25 mouse cellular contexts compared by ENCODE assay signal in genomic region chr6:32342272-32342671, GRCm38 (mm10).
DNase-seq lines count a peak whose midpoint lies in the region; ATAC-seq and TF ChIP-seq lines count a peak whose summit lies in the region.
"Had no signal": no experiment of that assay in that cellular context is flagged by ENCODE, and none has a peak within 500 bp of the region (broad histone marks: within the 10 kb centered on the region; RNA-seq: fewer than 3 reads in every experiment).

No protein-coding gene starts in this region.

- H3K4me3 ChIP-seq in heart, embryonic 11.5 days (ENCODE audit: low read depth, low read length): no peak overlapping the region
- no peak overlapping the region for H3K4me3 ChIP-seq in heart, embryonic 14.5 days (ENCODE audit: control insufficient read depth in 1 of 2, insufficient read depth in 1 of 2, low read depth in 1 of 2, low read length in 2 of 2)
- H3K4me3 ChIP-seq in heart, postnatal 0 days (ENCODE audit: low read depth, low read length): no peak overlapping the region
- no peak overlapping the region for H3K4me3 ChIP-seq in midbrain, embryonic 16.5 days (ENCODE audit: low read depth, low read length)
- no peak overlapping the region for H3K4me3 ChIP-seq in midbrain, postnatal 0 days (ENCODE audit: low read depth, low read length)
- H3K4me3 ChIP-seq: forebrain, embryonic 10.5 days; forebrain, embryonic 13.5 days had no signal

- H3K4me2 ChIP-seq in heart, embryonic 11.5 days: no peak overlapping the region
- no peak overlapping the region for H3K4me2 ChIP-seq in heart, embryonic 14.5 days (ENCODE audit: low read length)
- H3K4me2 ChIP-seq in heart, postnatal 0 days (ENCODE audit: low read depth, low read length): no peak overlapping the region
- H3K4me2 ChIP-seq in midbrain, embryonic 16.5 days (ENCODE audit: low read length): no peak overlapping the region
- no peak overlapping the region for H3K4me2 ChIP-seq in midbrain, postnatal 0 days (ENCODE audit: low read depth, low read length, poor library complexity, severe bottlenecking)
- H3K4me2 ChIP-seq: forebrain, embryonic 13.5 days; hindbrain, embryonic 14.5 days had no signal

- 53% methylated on average over 6 of the region's 6 CpGs for WGBS in heart, embryonic 11.5 days (ENCODE audit: insufficient replicate concordance)
- WGBS in heart, embryonic 14.5 days: 39% methylated on average over 6 of the region's 6 CpGs
- 38% methylated on average over 6 of the region's 6 CpGs for WGBS in heart, postnatal 0 days
- 81% methylated on average over 6 of the region's 6 CpGs for WGBS in midbrain, embryonic 16.5 days
- WGBS in midbrain, postnatal 0 days: 82% methylated on average over 6 of the region's 6 CpGs

- TF ChIP-seq EP300 in heart, postnatal 0 days (IDR thresholded peaks at IDR 0.05; ENCODE audit: low read depth): no peak

- no peaks in the 10 kb centered on the region for H3K36me3 ChIP-seq in heart, embryonic 11.5 days (ENCODE audit: control insufficient read depth, insufficient read depth, low read length)
- no peaks in the 10 kb centered on the region for H3K36me3 ChIP-seq in heart, embryonic 14.5 days (ENCODE audit: control insufficient read depth, insufficient read depth, low read length)
- no peaks in the 10 kb centered on the region for H3K36me3 ChIP-seq in heart, postnatal 0 days (replicated peaks; ENCODE audit: control insufficient read depth, insufficient read depth, low read length)
- no peaks in the 10 kb centered on the region for H3K36me3 ChIP-seq in midbrain, embryonic 16.5 days (ENCODE audit: control insufficient read depth, insufficient read depth, low read length)
- no peaks in the 10 kb centered on the region for H3K36me3 ChIP-seq in midbrain, postnatal 0 days (ENCODE audit: insufficient read depth, low read length)
- H3K36me3 ChIP-seq: forebrain, embryonic 10.5 days; G1E had no signal

- no peaks in the 10 kb centered on the region for H3K9me3 ChIP-seq in heart, embryonic 11.5 days (replicated peaks; ENCODE audit: control insufficient read depth, low read length)
- no peaks in the 10 kb centered on the region for H3K9me3 ChIP-seq in heart, embryonic 14.5 days (ENCODE audit: control insufficient read depth, low read length)
- H3K9me3 ChIP-seq in heart, postnatal 0 days (replicated peaks; ENCODE audit: control insufficient read depth, low read length): no peaks in the 10 kb centered on the region
- no peaks in the 10 kb centered on the region for H3K9me3 ChIP-seq in midbrain, embryonic 16.5 days (replicated peaks; ENCODE audit: control insufficient read depth, low read length, poor library complexity, severe bottlenecking)
- H3K9me3 ChIP-seq in midbrain, postnatal 0 days (ENCODE audit: low read length): no peaks in the 10 kb centered on the region
- H3K9me3 ChIP-seq: forebrain, embryonic 10.5 days; forebrain, embryonic 13.5 days; G1E had no signal

- H3K4me1 ChIP-seq in heart, embryonic 11.5 days (ENCODE audit: control insufficient read depth, insufficient read depth, low read length): peaks cover 49% of the 10 kb centered on the region
- H3K4me1 ChIP-seq in heart, embryonic 14.5 days (ENCODE audit: control insufficient read depth in 2 of 2, insufficient read depth in 2 of 2, low read length in 2 of 2): peaks cover 37 to 64% of the 10 kb centered on the region in 2 experiments
- H3K4me1 ChIP-seq in heart, postnatal 0 days (ENCODE audit: control insufficient read depth, insufficient read depth): peaks cover 60% of the 10 kb centered on the region
- peaks cover 4% of the 10 kb centered on the region; the same call in 1 of the 2 replicates for H3K4me1 ChIP-seq in midbrain, embryonic 16.5 days (ENCODE audit: control insufficient read depth, insufficient read depth, low read length)
- 0 out of 2 replicates have a peak, but pooled peaks cover 4% of the 10 kb centered on the region for H3K4me1 ChIP-seq in midbrain, postnatal 0 days (ENCODE audit: insufficient read depth, low read length)

- no peak; the same call in 1 of the 2 replicates for ATAC-seq in heart, embryonic 11.5 days (replicated peaks; ENCODE audit: insufficient number of reproducible peaks, low FRiP score, low TSS enrichment)
- ATAC-seq in heart, embryonic 14.5 days (ENCODE audit: insufficient number of reproducible peaks, insufficient read depth, low FRiP score, low read depth): no peak
- peak; percentile 53 for ATAC-seq in heart, postnatal 0 days (ENCODE audit: insufficient read depth, low read depth)
- 0 out of 2 replicates have a peak, but pooled peaks have one; percentile 11 for ATAC-seq in midbrain, embryonic 16.5 days
- no peak; the same call in 1 of the 2 replicates for ATAC-seq in midbrain, postnatal 0 days (ENCODE audit: low FRiP score)
- ATAC-seq: forebrain, embryonic 13.5 days; hindbrain, postnatal 0 days; inflammation-experienced regulatory T-cells, adult 6 months; intestine, embryonic 16.5 days; Patski had no signal

- no peaks in the 10 kb centered on the region for H3K27me3 ChIP-seq in heart, embryonic 11.5 days (ENCODE audit: control insufficient read depth, insufficient read depth, low read length)
- H3K27me3 ChIP-seq in heart, embryonic 14.5 days (ENCODE audit: control insufficient read depth, insufficient read depth, low read length): no peaks in the 10 kb centered on the region
- H3K27me3 ChIP-seq in heart, postnatal 0 days (ENCODE audit: control insufficient read depth, insufficient read depth, low read length): no peaks in the 10 kb centered on the region
- H3K27me3 ChIP-seq in midbrain, embryonic 16.5 days (ENCODE audit: control insufficient read depth, insufficient read depth, low read depth, low read length): no peaks in the 10 kb centered on the region
- no peaks in the 10 kb centered on the region for H3K27me3 ChIP-seq in midbrain, postnatal 0 days (ENCODE audit: insufficient read depth, low read length)
- H3K27me3 ChIP-seq: forebrain, embryonic 13.5 days; Patski had no signal

- H3K27ac ChIP-seq in heart, embryonic 11.5 days (ENCODE audit: low read depth, low read length): peak overlapping the region; percentile 0; the same call in 1 of the 2 replicates
- H3K27ac ChIP-seq in heart, embryonic 14.5 days (replicated peaks in 1 of 2; ENCODE audit: control insufficient read depth in 1 of 2, insufficient read depth in 1 of 2, low read depth in 2 of 2, low read length in 2 of 2): peak overlapping the region; percentile 9 to 46; a peak in 1 of 4 replicates
- peak overlapping the region; percentile 32 for H3K27ac ChIP-seq in heart, postnatal 0 days (ENCODE audit: low read depth)
- no peak overlapping the region for H3K27ac ChIP-seq in midbrain, embryonic 16.5 days (ENCODE audit: low read length)
- H3K27ac ChIP-seq in midbrain, postnatal 0 days (ENCODE audit: low read depth, low read length): no peak overlapping the region
- H3K27ac ChIP-seq: forebrain, embryonic 10.5 days; forebrain, embryonic 13.5 days; hindbrain, embryonic 14.5 days; hindbrain, postnatal 0 days had no signal

- intact Hi-C loops in heart, postnatal 25 days (cut with DNase I): no loop called here

- no peak overlapping the region for H3K9ac ChIP-seq in heart, embryonic 11.5 days (ENCODE audit: low read depth, low read length)
- H3K9ac ChIP-seq in heart, embryonic 14.5 days (ENCODE audit: low read length): no peak overlapping the region
- no peak overlapping the region for H3K9ac ChIP-seq in heart, postnatal 0 days (replicated peaks; ENCODE audit: low read depth, low read length)
- no peak overlapping the region for H3K9ac ChIP-seq in midbrain, embryonic 16.5 days (ENCODE audit: low read depth, low read length)
- no peak overlapping the region for H3K9ac ChIP-seq in midbrain, postnatal 0 days (replicated peaks; ENCODE audit: low read length, poor library complexity, severe bottlenecking)
- H3K9ac ChIP-seq: forebrain, embryonic 13.5 days; hindbrain, embryonic 14.5 days had no signal

- no peak for TF ChIP-seq CTCF in heart, postnatal 0 days (IDR thresholded peaks at IDR 0.05; ENCODE audit: low read depth)
- TF ChIP-seq CTCF in midbrain, postnatal 0 days (IDR thresholded peaks at IDR 0.05): no peak

- DNase-seq in heart, postnatal 4 days: no peak
- DNase-seq in heart, postnatal 25 days (ENCODE audit: low spot score): no peak
- peak; percentile 66 for DNase-seq in heart, postnatal 0 days (ENCODE audit: low spot score)
- DNase-seq in heart, adult 18-20 months: no peak
- DNase-seq in midbrain, postnatal 0 days (ENCODE audit: low spot score): no peak
- DNase-seq: adrenal gland, postnatal 10 days; adrenal gland, postnatal 36 days; B cell, adult 2 months; cerebellum, adult 18-20 months; cerebellum, adult 9-10 months; gastrocnemius, postnatal 10 days; gastrocnemius, postnatal 36 days; kidney, adult 18-20 months; kidney, adult 9 months had no signal

Comparison
In these comparisons a context has a peak if more than half of its experiments do, and no peak if none do; other contexts are left out.
1. ATAC-seq: peak in heart, postnatal 0 days (single experiment) and midbrain, embryonic 16.5 days (single experiment); none in heart, embryonic 11.5 days (single experiment), heart, embryonic 14.5 days (single experiment) and midbrain, postnatal 0 days (single experiment).
2. H3K27ac ChIP-seq: peak in heart, embryonic 11.5 days (single experiment), heart, embryonic 14.5 days (2 of 2) and heart, postnatal 0 days (single experiment); none in midbrain, embryonic 16.5 days (single experiment) and midbrain, postnatal 0 days (single experiment).